Mouse (Mus musculus) bone marrow, adult 2 months (tissue): ENCODE measurements around the gene Ube2t. TPM values are rescaled to one million over a fixed set of nuclear protein-coding genes. Genes with fewer than 3 reads are reported as not detected.
A peak's percentile ranks its signal among the peaks of the same experiment; 100 is the strongest.

ENCODE experiments used
- H3K27ac ChIP-seq: fragments of 200-500 bp; 2 replicates; pipeline ENCODE4 v1.5.1; 2012; ENCODE audit warnings: low read depth, mild to moderate bottlenecking, control low read depth, inconsistent platforms, low read length; ENCODE audit not compliant: control insufficient read depth, poor library complexity, insufficient read depth
- H3K4me1 ChIP-seq: fragments of 200-500 bp; 2 replicates; pipeline ENCODE4 v1.6.1; 2011; ENCODE audit warnings: low read length; ENCODE audit not compliant: control insufficient read depth, insufficient read depth
- H3K4me3 ChIP-seq: fragments of 200-500 bp; replicated peaks from 2 replicates; pipeline ENCODE3; 2011; ENCODE audit warnings: mild to moderate bottlenecking, low read depth, low read length, control low read depth; ENCODE audit not compliant: control insufficient read depth
- CTCF ChIP-seq: fragments of 200-500 bp; IDR thresholded peaks from 2 replicates; pipeline ENCODE4 v1.5.1; 2011; ENCODE audit warnings: low read length, control low read depth; ENCODE audit not compliant: control insufficient read depth, insufficient read depth
- POLR2A ChIP-seq: fragments of 200-500 bp; IDR thresholded peaks from 2 replicates; pipeline ENCODE4 v1.6.1; 2011; ENCODE audit warnings: low read depth, mild to moderate bottlenecking, control low read depth, low read length, borderline replicate concordance; ENCODE audit not compliant: control insufficient read depth
- WGBS: fragments of 180-500 bp; shearing (Covaris S2); methylation state at CpG from one replicate; pipeline ENCODE4 v1.1.7; 2018; 5-methylcytosine and 5-hydroxymethylcytosine counted together
- polyA plus RNA-seq: library from polyadenylated mRNA; stranded (reverse); fragments of >200 nt; gene quantifications from 2 replicates; pipeline ENCODE4 v1.2.4, GENCODE M21; 2011; ENCODE audit warnings: low replicate concordance; ENCODE audit not compliant: missing spikeins, insufficient read depth, insufficient read length

Gene Ube2t
- polyA plus RNA-seq, 1 experiment, result 49.1 TPM

DNA sequence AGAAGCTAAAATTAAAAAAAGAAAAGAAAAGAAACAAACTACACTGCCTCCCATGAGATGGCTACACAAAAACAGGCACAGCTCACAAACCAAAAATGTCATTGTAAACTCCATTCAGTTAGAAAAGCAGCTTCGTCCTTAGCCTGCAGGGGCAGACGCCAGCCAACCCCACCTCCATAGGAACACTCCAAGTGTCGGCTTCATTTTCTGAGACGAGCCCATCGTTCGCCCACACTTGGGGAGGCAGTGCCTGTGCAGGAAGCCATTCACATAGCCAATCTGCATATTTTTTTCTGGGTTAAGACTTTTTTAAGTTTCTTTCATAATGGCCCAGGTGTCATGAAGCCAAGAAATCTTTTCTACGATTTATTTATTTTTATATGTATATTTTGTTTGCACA, 14.8 kb upstream of the Ube2t start:
- Histone ChIP-seq H3K27ac (no peak overlapping the region), H3K4me3 (no peak overlapping the region), H3K4me1 (no peaks in the 10 kb centered on the region)
- 89% methylated on average over 7 of the region's 7 CpGs for WGBS
- TF ChIP-seq CTCF (no peak), POLR2A (no peak)

DNA sequence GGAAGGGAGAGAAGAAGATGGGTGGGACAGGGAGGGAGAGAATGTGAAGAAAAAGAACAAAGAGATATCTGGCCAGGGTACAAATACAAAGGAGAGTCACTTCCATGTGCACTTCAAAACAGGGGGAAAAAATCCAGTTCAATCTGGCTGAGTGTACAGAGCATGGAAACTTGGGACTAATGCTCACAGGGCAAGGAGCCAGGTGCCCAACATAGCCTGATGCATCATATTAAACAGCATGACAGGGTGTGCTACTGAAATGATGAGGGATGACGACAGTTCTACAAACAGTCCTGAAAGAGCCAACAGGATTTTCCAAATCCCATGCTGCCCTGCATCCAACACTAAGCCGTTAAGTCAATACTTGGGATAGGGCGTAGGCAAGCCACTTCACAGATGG, 12.4 kb upstream of the Ube2t start:
- TF ChIP-seq POLR2A (no peak), CTCF (no peak)
- no peak overlapping the region for H3K4me3 ChIP-seq
- H3K27ac ChIP-seq, result no peak overlapping the region
- 90% methylated on average over 3 of the region's 3 CpGs for WGBS
- H3K4me1 ChIP-seq, result no peaks in the 10 kb centered on the region

DNA sequence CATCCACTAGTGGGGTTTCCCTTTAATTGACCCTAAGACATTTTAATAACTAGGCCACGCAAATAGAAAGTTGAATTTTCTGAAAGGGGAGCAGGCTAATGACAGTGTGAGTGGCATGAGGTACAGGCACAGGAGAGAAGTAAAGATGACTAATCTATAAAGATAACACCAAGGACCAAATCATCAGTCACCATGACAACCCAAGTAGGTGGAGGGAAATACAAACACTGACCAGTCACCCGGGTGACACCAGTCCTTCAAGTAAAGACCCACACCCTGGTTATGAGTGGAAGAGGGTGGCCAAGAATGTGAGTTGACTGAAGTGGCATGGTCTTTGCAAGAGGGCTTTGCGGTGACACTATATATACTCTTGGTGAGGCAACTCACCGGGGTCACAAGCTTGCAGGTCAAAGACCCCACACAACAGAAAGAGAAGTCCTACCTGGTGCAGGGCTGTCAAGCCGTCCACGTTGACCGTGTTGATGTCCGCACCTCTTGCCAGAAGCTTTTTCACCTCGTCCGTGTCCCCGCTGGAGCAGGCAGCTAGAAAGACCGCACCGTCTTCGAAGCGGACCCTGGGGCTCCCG, 7.2 kb upstream of the Ube2t start:
- TF ChIP-seq POLR2A, result no peak
- H3K4me3 ChIP-seq, result peak overlapping the region; percentile 94
- peak overlapping the region; percentile 61 for H3K27ac ChIP-seq
- H3K4me1 ChIP-seq, result no peaks in the 10 kb centered on the region
- 2% methylated on average over 16 of the region's 16 CpGs for WGBS

DNA sequence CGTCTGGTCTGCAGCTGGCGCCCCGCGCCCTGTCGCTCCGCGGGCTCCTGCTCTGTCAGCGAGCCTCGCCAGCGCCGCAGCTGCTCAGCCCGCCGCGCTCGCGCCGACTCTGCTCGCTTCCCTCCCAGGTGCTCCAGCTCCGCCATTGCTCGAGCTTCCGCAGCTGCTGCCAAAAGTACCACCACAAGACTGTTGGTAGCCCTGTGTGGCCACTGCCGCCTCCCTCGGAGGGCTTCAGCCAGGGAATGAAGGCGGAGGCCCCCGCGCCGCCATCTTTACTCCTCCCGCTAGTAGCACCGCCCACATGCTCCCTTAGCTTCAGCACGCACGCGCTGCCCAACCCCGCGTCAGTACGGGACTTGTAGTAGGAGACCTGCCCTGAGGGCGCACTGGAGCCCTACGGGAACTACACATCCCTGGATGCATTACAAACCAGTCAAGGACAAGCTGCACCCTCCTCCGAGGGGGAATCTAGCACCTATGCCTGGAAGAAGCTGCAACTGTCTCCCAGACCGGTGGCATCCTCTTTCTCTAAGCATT, 6.7 kb upstream of the Ube2t start, which contains the start of gene Ppp1r12b:
Gene Ppp1r12b, minus strand, starts transcription at position 306 of the 540 bp plus-strand sequence.
- WGBS, result under 1% methylated on average over 39 of the region's 39 CpGs
- Histone ChIP-seq H3K27ac (peak within 1 kb of the TSS; percentile 61), H3K4me3 (peak within 1 kb of the TSS; percentile 94), H3K4me1 (no peaks in the 10 kb centered on the region)
- TF ChIP-seq POLR2A (peak; percentile 92), CTCF (peak; percentile 22; the same call in 1 of the 2 replicates)

DNA sequence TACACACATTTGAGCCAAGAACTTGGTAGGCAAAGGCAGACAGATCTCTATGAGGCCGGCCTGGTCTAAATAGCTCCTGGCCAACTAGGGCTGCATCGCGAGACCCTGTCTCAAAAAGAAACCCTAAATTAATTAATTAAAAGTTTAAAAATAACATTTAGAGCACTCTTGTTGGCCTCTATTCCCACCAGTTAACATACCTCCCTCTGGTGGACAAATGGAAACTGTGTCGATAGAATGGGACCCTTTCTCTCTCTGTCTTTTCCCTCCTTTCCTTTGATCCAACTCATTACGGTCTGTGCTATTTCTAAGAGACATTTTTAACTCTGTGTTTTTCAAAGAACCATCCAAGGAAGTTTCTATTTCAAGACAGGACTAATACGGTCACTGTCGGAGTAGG, 1.7 kb upstream of the Ube2t start:
- no peak overlapping the region for H3K27ac ChIP-seq
- 66% methylated on average over 7 of the region's 7 CpGs for WGBS
- H3K4me3 ChIP-seq, result no peak overlapping the region
- TF ChIP-seq POLR2A, result no peak
- no peak for TF ChIP-seq CTCF
- H3K4me1 ChIP-seq, result no peaks in the 10 kb centered on the region; the same call in 1 of the 2 replicates

DNA sequence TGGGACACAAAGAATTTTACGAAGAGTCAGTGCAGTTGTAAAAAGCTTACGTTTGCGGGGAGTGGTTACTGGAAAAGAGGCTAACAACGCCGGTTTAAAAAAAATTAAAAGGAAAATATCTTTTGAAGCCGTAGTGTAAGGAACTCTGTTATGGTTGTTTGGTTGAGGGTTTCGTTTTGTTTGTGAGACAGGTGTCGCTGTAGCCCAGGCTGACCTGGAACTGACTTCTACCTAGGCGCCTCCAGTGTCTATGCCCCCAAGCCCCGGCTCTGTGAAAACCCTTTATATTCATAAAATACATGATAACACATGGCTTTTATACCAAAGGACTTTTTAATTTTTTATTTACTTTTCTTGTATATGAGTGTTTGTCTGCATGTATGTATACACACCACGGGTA, 456 bp downstream of the Ube2t start:
- H3K4me1 ChIP-seq, result no peaks in the 10 kb centered on the region; the same call in 1 of the 2 replicates
- peak overlapping the region; percentile 64 for H3K27ac ChIP-seq
- WGBS, result 2% methylated on average over 11 of the region's 11 CpGs
- peak overlapping the region; percentile 98 for H3K4me3 ChIP-seq
- TF ChIP-seq POLR2A (no peak), CTCF (peak; percentile 21; the same call in 1 of the 2 replicates)

DNA sequence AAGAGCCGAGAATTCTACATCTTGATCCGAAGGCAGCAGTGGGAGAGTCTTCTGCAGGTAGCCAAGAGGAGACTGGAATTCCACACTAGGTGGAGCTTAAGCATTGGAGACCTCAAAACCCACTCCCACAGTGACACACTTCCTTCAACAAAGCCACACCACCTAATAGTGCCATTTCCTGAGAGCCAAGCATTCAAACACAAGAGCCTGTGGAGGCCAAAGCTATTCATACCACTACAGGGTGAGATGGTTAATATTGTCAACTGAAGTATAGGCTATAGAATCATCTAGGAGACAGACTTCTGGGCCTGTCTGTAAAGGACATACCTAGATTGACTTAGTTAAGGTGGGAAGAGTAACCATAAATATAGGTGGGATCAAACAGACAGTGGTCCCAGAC, 3.1 kb downstream of the Ube2t start:
- no peak for TF ChIP-seq CTCF
- Histone ChIP-seq H3K4me3 (no peak overlapping the region), H3K27ac (no peak overlapping the region), H3K4me1 (no peaks in the 10 kb centered on the region; the same call in 1 of the 2 replicates)
- WGBS, result 93% methylated on average over 2 of the region's 2 CpGs

DNA sequence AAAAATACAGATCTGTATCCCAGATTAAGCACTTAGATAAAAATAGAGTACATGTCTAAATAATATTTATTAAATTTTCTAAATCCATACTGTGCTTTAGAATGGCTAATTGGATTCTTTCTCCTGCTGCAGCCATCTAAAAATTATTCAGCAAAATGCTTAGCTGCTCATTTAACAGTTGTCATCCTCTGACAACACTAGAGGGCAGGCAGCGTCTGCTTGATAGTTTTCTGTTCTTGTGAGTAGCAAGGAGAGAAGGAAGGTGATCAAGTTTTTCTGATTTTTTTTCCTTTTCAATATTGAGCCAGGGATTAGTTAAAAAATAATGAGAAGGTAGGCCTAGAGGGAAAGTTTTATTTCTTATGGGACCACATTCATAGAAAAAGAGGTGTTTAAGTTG, 10.6 kb downstream of the Ube2t start:
- no peaks in the 10 kb centered on the region for H3K4me1 ChIP-seq
- 82% methylated on average over 1 of the region's 1 CpGs for WGBS
- H3K4me3 ChIP-seq, result no peak overlapping the region
- H3K27ac ChIP-seq, result no peak overlapping the region
- TF ChIP-seq CTCF (no peak), POLR2A (no peak)
